Mouse (Mus musculus) adrenal gland, adult 8-10 months (tissue): ENCODE data around the gene Tmem217. TPM values are rescaled to one million over a fixed set of nuclear protein-coding genes. Genes with fewer than 3 reads are reported as not detected.
"Not testable (repeated sequence)": the region's sequence is repeated elsewhere in the genome, so short reads cannot be mapped to it uniquely, and the experiment has no call there.

Experiments used
- DNase-seq: peaks from one replicate; pipeline ENCODE4 v3.0.0; 2022
- total RNA-seq, 4 experiments: library from RNA; stranded (reverse); gene quantifications; 2 replicates each; pipeline ENCODE4 v1.2.4; 2022

Tmem217 gene
- total RNA-seq, 4 experiments from 2014 or later, result 0.26 TPM; not detected in 3

- no peak for DNase-seq
These were observed 3.2 kb downstream of the Tmem217 start for GRCm38 (mm10) chr17:29548994-29549393.

GRCm38 (mm10) chr17:29548494-29548893 is 3.7 kb downstream of the Tmem217 start:
- no peak for DNase-seq

DNA sequence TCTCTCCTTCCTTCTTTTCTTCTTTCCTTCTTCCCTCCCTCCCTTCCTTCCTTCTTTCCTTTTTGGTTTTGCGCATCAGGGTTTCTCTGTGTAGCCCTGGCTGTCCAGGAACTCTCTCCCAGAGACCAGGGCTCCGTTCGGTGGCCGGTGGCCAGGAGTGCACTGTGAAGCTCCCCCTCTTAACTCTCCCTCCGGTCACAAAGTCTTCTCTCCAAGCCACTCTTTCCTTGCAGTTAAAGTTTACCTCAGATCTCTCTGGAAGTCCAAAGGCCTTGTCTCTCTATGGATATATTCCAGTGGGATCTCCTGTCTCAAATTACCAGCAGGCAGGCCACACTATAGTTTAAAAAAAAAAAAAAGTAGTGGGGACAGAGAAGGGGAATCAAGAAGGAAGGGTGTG is 6.9 kb downstream of the Tmem217 start:
- no peak for DNase-seq

- no peak for DNase-seq
These were observed 8.1 kb downstream of the Tmem217 start for GRCm38 (mm10) chr17:29544064-29544463.

DNA sequence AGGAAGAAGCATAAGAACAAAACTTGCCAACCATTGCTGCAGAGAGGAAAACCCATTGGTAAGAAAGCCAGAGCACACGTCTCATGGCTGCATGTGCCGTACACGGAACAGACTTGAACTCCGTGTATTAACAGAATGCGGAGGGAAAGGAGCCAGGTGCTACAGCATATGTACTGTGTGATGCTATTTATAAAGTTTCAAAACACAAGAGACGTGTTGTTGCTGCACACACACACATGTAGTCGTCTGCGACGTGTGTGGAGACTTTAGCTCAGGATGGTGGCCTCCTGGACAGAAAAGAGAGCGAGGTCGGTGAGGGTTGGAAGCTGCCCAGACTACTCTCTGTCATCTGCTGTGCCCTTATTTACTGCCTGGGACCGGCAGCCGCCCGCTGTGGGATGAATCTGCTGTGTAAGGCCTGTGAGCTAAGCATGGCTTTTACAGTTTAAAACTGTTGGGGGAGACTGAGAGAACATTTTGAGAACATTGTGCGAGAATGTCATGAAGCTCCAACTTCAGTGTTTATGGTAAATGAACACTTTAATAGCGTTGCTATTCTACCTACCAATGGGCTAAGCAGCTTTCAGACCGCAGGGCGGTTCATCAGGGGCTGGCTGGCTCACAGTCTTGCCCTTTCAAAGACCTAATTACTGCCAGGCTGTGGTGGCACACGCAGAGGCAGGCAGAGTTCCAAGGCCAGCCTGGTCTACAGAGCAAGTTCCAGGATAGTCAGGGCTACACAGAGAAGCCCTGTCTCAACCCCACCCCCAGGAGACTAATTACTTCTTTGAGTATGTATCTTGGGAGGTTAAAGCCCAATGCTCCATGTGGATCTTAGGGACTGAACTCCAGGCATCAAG is 9.1 kb downstream of the Tmem217 start:
- no peak for DNase-seq

GRCm38 (mm10) chr17:29541419-29541818 is 10.8 kb downstream of the Tmem217 start:
- DNase-seq, result peak; percentile 92

DNA sequence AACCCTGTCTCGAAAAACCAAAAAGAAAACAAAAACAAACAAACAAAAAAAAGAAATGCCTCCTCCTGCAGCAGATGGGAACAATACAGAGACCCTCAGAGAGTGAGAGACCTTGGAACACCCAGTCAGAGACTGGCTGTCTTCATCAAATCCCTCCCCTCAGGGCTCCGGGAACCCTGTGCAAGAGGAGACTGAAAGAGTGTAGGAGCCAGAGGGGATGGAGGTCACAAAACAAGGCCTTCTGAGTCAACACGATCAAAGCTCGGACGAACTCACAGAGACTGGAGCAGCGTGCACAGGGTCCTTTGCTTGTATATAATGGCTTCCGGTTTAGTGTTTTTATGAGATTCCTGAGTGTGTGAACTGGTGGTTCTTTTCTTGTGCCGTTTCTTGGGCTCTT is 11.8 kb downstream of the Tmem217 start:
- peak; percentile 40 for DNase-seq

- DNase-seq, result no peak
These were observed 18.3 kb downstream of the Tmem217 start for GRCm38 (mm10) chr17:29533866-29534265.

DNA sequence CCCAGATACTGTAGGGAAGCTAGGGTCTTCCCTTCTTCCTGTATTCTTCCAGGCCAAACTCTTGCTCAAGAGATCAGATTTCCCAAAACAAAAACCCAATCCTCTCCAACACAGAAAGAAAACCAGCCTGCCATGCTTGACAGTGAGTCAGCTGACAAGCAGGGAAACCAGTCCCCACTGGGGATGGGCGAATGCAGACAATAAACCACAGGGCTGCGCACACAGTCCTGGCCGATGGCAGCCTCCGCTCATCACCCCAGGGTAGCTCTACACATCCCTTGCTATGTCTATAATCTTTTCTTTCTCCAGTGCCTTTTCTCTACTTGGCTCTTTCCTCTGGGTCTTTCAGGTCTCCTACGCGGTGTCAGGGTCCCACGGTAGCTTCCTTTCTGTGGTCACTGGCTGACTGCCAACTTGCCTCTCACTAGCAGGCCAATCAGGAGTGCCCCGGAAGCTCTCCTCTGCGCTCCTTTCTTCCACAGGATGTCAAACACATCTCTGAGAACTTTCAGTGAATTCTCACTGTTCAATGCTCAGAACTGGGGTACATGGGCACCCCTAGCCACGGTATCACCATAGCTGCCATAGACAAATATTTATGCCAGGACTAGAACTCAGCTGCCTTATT is 20.3 kb downstream of the Tmem217 start:
- DNase-seq, result no peak

DNA sequence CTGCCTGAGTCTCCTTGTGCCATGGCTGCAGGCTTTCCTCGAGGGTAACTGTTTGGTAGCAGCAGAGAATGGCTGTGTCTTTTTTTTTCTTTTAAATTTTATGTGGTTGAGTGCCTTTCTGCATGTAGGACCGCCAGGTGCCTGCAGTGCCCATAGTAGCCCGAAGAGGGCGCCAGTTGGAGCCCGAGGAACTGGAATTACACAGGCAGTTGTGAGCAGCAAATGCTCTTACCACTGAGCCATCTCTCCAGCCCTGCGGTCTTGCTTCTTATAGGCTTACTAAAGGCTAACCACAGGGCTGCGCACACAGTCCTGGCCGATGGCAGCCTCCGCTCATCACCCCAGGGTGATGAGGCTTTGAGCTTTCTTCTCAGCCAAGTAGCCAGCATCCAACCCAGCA is 20.9 kb downstream of the Tmem217 start:
- no peak for DNase-seq

- DNase-seq, result no peak
These were observed 21.7 kb downstream of the Tmem217 start for GRCm38 (mm10) chr17:29530508-29530907.

- no peak for DNase-seq
These were observed 23.5 kb downstream of the Tmem217 start for GRCm38 (mm10) chr17:29528568-29529187.

DNA sequence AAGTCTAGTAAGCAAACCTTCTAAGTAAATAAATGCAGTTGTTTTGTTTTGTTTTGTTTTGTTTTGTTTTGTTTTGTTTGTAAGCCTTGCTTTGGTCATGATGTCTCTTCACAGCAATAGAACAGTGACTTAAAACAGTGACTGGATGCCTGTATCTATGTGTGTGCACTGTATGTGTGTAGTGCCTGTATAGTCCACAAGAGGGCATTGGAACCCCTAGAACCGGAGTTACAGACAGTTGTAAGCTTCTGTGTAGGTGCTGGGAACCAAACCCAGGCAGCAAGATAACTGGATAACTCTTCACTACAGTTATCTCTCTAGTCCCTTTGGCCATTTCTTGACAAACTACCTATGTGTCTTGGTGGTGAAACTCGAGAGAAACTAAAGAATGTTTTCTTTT is 26.6 kb downstream of the Tmem217 start:
- no peak for DNase-seq

DNA sequence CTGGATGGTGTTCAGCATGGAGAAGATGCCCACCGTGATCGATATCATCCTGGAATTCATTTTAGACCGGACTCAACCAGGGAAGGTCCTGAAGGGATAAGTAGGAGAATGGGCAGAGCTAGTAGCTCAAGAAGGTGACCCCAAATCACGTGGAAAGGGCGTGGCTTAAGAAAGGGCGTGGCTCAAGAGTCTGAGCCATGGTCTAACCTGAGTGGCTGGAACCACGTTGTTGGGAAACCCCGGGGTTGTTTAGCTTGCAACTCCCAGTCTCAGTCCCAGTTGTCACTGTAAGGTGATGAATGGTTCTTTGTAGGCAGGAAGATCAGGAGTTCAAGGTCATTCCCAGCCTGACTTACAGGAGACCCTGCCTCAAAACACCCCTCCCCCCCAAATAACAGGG is 32.5 kb downstream of the Tmem217 start:
- no peak for DNase-seq

GRCm38 (mm10) chr17:29518665-29519064 is 33.5 kb downstream of the Tmem217 start:
- not testable (repeated sequence) for DNase-seq

DNA sequence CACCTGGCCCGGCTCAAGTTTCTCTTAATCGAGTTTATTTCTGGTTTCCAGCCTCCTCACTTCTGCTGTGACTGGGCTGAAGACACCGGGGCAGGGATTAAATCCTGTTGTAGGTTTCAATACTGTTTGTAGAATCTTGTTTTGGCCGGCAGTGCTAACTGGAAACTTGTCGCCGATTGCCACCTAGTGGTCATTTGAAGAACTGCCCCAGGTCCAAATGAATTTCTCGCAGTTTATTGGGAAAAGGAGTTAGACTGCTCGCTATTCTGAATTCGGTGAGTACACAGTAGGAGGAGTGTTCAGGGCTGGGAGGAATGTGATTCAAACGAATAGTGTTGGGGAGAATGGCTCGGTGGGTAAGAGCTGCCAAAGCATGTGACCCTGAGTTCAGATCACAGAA is 37.8 kb downstream of the Tmem217 start:
- DNase-seq, result peak; percentile 68

- peak; percentile 57 for DNase-seq
These were observed 39.0 kb downstream of the Tmem217 start for GRCm38 (mm10) chr17:29513044-29513730.

DNA sequence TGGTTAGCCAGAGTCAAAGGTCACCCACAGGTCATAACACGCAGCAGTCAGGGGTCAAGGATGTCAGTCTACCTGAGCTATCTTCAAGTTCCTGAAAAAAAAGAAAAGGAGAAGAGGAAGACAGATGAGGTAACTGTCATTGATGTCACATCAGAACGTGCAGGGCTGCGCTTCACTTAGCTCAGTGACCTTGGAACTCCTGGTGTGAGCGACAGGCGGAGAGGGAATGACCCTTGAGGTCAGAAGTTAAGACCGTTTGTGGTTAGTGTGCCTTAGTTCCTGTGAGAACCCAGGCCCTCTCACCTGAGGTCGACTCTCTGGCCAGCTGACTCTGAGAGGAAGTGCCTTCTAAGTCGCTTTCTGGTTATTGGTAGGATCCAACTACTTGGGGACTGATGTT is 41.5 kb downstream of the Tmem217 start:
- DNase-seq, result no peak

DNA sequence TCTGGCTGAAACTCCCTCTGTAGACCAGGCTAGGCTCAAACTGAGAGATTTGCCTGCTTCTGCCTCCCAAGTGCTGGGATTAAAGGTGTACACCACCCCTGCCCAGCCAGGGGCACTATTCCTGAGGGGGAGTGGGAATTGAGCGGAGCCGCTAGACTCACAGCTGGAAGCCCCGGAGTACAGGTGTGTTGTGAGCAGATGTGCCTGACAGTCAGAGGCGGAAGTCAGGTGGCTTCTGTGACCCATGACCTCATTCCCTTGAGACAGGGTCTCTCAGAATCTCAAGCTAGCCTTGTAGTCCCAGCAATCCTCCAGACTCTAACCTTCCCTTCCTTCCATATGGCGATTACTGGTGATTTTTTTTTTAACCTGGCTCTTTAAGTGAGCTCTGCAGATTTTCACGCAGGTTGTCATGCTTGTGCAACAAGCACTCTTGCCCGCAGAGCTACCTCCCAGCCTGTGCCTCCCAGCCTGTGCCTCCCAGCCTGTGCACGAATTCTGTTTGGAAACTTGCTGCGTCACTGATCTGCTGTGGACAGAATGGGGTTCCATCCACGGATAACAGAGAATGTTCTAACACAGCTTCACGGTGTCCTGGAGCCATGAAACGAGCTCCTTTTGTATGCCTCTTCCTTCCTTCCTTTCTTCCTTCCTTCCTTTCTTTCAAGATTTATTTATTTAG is 43.1 kb downstream of the Tmem217 start:
- no peak for DNase-seq

DNA sequence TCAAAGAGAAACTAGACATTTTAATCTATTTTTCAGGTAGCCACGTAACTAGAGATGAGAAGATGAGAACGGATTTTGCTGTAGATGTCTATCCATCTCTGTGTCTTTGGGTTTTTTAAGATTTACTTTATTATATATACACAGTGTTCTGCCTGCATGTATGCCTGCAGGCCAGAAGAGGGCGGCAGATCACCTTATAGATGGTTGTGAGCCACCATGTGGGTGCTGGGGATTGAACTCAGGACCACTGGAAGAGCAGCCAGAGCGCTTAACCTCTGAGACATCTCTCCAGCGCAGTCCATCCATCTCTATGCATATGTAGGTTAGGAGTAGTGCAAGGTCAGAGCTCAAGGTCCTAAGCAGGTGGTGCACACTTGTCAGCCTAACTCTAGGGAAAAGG is 48.5 kb downstream of the Tmem217 start:
- DNase-seq, result no peak

DNA sequence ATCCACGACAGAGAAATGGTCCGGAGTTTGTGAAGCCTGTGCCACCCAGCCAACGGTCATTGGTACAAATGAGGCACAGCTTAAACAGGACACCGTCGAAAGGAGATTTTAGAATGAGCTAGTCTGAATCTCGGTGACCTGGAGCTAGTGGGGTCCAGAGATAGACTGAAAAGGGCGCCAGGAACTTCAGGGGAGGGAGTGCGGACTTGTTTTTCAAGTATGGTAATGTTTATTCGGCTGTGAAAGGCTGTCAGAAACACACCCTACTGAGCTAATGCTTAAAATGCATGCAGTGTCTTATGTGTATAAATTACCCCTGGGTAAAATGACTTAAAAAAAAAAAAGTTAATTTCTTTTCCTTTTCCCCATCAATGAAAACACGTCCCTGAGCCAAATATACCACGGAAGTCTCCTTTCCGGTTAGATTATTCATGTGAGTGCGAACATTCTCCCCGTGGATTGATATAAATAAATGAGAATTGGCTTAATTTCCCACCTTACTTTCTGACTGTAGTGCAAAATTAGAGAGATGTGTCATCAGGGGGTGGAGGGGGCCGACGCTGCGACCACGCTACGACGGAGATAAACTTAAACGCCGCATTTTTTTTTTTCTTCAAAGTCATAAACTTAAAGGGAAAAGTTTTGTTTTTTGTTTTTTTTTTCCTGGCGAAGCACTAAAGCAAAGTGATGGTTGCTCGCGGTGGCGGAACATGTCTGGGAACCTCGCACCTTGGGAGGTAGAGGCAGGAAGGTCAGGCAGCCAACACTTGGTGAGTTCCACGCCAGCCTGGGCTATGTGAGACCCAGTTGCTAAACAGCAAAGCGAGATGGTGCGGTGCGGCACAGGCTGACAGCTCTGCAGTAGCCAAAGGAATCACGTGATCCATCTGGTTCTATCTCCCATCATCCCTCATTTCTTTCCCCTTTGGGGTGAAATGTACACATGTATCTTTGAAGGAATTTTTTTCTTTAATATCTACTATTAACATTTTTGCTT is 49.2 kb downstream of the Tmem217 start:
- no peak for DNase-seq
